Mouse (Mus musculus): Measurements from ENCODE around the gene Capn2.

DNA sequence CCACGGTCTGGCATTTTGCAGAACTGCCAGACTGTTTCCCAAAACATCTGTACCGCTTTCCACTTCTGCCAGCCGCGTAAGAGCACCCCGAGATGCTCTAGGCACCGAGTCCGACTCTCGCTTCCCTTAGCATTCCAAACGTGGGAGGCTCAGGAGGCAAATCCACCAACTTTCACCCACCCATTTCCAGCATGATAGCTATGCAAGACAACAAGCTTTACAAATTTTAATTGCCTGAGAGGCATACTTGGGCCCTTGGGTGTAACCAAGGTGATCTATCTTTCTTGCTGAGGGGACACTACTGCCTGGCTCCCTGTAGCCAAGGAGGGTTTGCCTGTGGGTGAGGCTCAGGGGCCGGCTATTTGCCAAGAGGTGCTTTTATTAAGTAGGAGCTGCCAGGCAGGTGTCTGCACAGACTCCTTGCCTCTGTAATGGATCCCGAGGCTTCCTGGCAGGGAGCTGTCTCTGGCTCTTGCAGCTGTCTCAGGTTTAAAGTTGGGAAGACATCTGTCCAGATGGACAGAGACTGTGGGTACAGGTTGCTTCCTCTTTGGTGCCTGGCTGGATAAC lies 44.6 kb upstream of the Capn2 start:
- no peak for TF ChIP-seq POLR2A (IDR thresholded peaks at IDR 0.05; ENCODE audit: borderline replicate concordance, insufficient read depth, low read length)
- no peak for TF ChIP-seq CTCF (IDR thresholded peaks at IDR 0.05; ENCODE audit: borderline replicate concordance, insufficient read depth, low read depth, low read length)

Data from cerebellum, adult 2 months (tissue).